ENCODE assay signal across 28 mouse cellular contexts in the genomic region with DNA sequence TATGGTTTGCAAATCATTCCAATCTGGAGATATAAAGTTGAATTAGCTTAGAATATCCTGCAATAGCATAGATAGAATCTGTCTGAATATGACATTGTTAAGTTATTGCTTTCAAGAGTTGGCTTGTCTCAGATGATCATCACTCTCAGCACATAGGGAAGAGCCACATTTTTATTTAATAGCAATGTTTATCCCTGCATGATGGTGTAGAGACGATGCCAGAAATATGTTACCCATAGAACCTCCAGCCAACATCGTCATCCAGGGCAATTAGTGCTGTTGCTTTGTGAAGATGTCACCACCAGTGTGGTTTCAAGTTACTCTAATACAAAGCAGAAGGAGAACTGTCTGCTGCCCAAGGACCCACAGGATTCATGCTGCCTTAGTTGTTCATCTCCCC.
DNase-seq lines count a peak whose midpoint lies in the region; ATAC-seq lines count a peak whose summit lies in the region.
"Had no signal": no experiment of that assay in that cellular context is flagged by ENCODE, and none has a peak within 500 bp of the region (broad histone marks: within the 10 kb centered on the region; RNA-seq: fewer than 3 reads in every experiment).

No protein-coding gene starts in this region.

- DNase-seq in embryonic facial prominence, embryonic 14.5 days (ENCODE audit: low spot score): peak; percentile 78
- no peak for DNase-seq in embryonic facial prominence, embryonic 10.5 days (ENCODE audit: low spot score)
- DNase-seq in layer of hippocampus, adult 9-11 months: peak; percentile 5
- no peak for DNase-seq in layer of hippocampus, adult 11-12 months (ENCODE audit: low spot score)
- DNase-seq in Muller cell, postnatal 12 days (ENCODE audit: inconsistent ontology term): peak; percentile 73
- DNase-seq in heart, postnatal 4 days: no peak
- DNase-seq: adrenal gland, adult 2 months; adrenal gland, postnatal 36 days; cerebellum, adult 8-10 months; gastrocnemius, adult 2 months; gastrocnemius, postnatal 36 days; heart, adult 18-20 months; heart, postnatal 10 days; kidney, adult 2 months; kidney, postnatal 4 days; lung, postnatal 4 days; right cerebral cortex, postnatal 14 days; thymus, postnatal 4 days had no signal

- no peak overlapping the region for H3K4me2 ChIP-seq in embryonic facial prominence, embryonic 14.5 days (ENCODE audit: low read depth, low read length)
- no peak overlapping the region for H3K4me2 ChIP-seq in forebrain, embryonic 16.5 days (ENCODE audit: low read length)
- H3K4me2 ChIP-seq: heart, embryonic 13.5 days; intestine, embryonic 15.5 days; limb, embryonic 12.5 days; midbrain, embryonic 12.5 days had no signal

- H3K36me3 ChIP-seq in embryonic facial prominence, embryonic 14.5 days (ENCODE audit: control insufficient read depth, insufficient read depth, low read length): no peaks in the 10 kb centered on the region
- H3K36me3 ChIP-seq in embryonic facial prominence, embryonic 10.5 days (replicated peaks): no peaks in the 10 kb centered on the region
- H3K36me3 ChIP-seq in forebrain, embryonic 16.5 days (ENCODE audit: control insufficient read depth, insufficient read depth): no peaks in the 10 kb centered on the region
- H3K36me3 ChIP-seq: heart, embryonic 13.5 days; hindbrain, embryonic 10.5 days; intestine, embryonic 15.5 days; limb, embryonic 12.5 days; midbrain, embryonic 12.5 days had no signal

- no peaks in the 10 kb centered on the region for H3K4me1 ChIP-seq in embryonic facial prominence, embryonic 14.5 days (ENCODE audit: control insufficient read depth, insufficient read depth, low read length)
- no peaks in the 10 kb centered on the region for H3K4me1 ChIP-seq in embryonic facial prominence, embryonic 10.5 days
- H3K4me1 ChIP-seq in forebrain, embryonic 16.5 days (replicated peaks; ENCODE audit: control insufficient read depth, insufficient read depth, low read length): 0 out of 2 replicates have a peak, but pooled peaks cover 1% of the 10 kb centered on the region
- H3K4me1 ChIP-seq: heart, embryonic 13.5 days; intestine, embryonic 15.5 days; limb, embryonic 12.5 days; megakaryocyte, embryonic 14.5 days had no signal

- H3K27ac ChIP-seq in embryonic facial prominence, embryonic 14.5 days (replicated peaks; ENCODE audit: low read depth, low read length): no peak overlapping the region
- no peak overlapping the region for H3K27ac ChIP-seq in embryonic facial prominence, embryonic 10.5 days (replicated peaks)
- no peak overlapping the region for H3K27ac ChIP-seq in forebrain, embryonic 16.5 days (ENCODE audit: low read length)
- H3K27ac ChIP-seq: gastrocnemius, adult 2 months; heart, embryonic 13.5 days; hindbrain, embryonic 10.5 days; intestine, embryonic 15.5 days; limb, embryonic 12.5 days; midbrain, embryonic 12.5 days had no signal

- no peaks in the 10 kb centered on the region for H3K9me3 ChIP-seq in embryonic facial prominence, embryonic 14.5 days (ENCODE audit: control insufficient read depth, low read length)
- no peaks in the 10 kb centered on the region for H3K9me3 ChIP-seq in embryonic facial prominence, embryonic 10.5 days
- no peaks in the 10 kb centered on the region for H3K9me3 ChIP-seq in forebrain, embryonic 16.5 days (ENCODE audit: control insufficient read depth, low read length)
- H3K9me3 ChIP-seq: heart, embryonic 13.5 days; hindbrain, embryonic 10.5 days; intestine, embryonic 15.5 days; limb, embryonic 12.5 days; midbrain, embryonic 12.5 days had no signal

- no peak overlapping the region for H3K4me3 ChIP-seq in embryonic facial prominence, embryonic 14.5 days (ENCODE audit: low read depth, low read length)
- H3K4me3 ChIP-seq in embryonic facial prominence, embryonic 10.5 days: no peak overlapping the region
- H3K4me3 ChIP-seq in forebrain, embryonic 16.5 days (replicated peaks; ENCODE audit: low read length): no peak overlapping the region
- H3K4me3 ChIP-seq: gastrocnemius, adult 2 months; heart, embryonic 13.5 days; hindbrain, embryonic 10.5 days; intestine, embryonic 15.5 days; limb, embryonic 12.5 days; megakaryocyte, embryonic 14.5 days; midbrain, embryonic 12.5 days had no signal

- no peak for ATAC-seq in embryonic facial prominence, embryonic 14.5 days (ENCODE audit: low read depth)
- ATAC-seq in forebrain, embryonic 16.5 days: peak; percentile 87
- ATAC-seq: activated CD4-positive, CD25-positive, alpha-beta regulatory T cell, adult 4 months; CD4-positive, CD25-positive, alpha-beta regulatory T cell, adult 4 months; hindbrain, embryonic 16.5 days; intestine, embryonic 15.5 days had no signal

- no peak overlapping the region for H3K9ac ChIP-seq in embryonic facial prominence, embryonic 14.5 days (ENCODE audit: low read depth, low read length)
- no peak overlapping the region for H3K9ac ChIP-seq in forebrain, embryonic 16.5 days (replicated peaks; ENCODE audit: low read depth, low read length)
- H3K9ac ChIP-seq: heart, embryonic 13.5 days; intestine, embryonic 15.5 days; limb, embryonic 12.5 days; midbrain, embryonic 12.5 days had no signal

- WGBS in embryonic facial prominence, embryonic 14.5 days: 34% methylated on average over 2 of the region's 2 CpGs
- 52% methylated on average over 2 of the region's 2 CpGs for WGBS in embryonic facial prominence, embryonic 10.5 days
- 46% methylated on average over 2 of the region's 2 CpGs for WGBS in forebrain, embryonic 16.5 days

- H3K27me3 ChIP-seq in embryonic facial prominence, embryonic 14.5 days (replicated peaks; ENCODE audit: control insufficient read depth, insufficient read depth, low read length): no peaks in the 10 kb centered on the region
- no peaks in the 10 kb centered on the region for H3K27me3 ChIP-seq in embryonic facial prominence, embryonic 10.5 days (replicated peaks; ENCODE audit: low read depth, poor library complexity, severe bottlenecking)
- H3K27me3 ChIP-seq in forebrain, embryonic 16.5 days (replicated peaks; ENCODE audit: control insufficient read depth, insufficient read depth, low read length): no peaks in the 10 kb centered on the region
- H3K27me3 ChIP-seq: heart, embryonic 13.5 days; intestine, embryonic 15.5 days; limb, embryonic 12.5 days; megakaryocyte, embryonic 14.5 days; midbrain, embryonic 12.5 days had no signal

Comparison
In these comparisons a context has a peak if more than half of its experiments do, and no peak if none do; other contexts are left out.
1. DNase-seq: peak in embryonic facial prominence, embryonic 14.5 days (single experiment), layer of hippocampus, adult 9-11 months (single experiment) and Muller cell, postnatal 12 days (single experiment); none in embryonic facial prominence, embryonic 10.5 days (single experiment), layer of hippocampus, adult 11-12 months (single experiment) and heart, postnatal 4 days (single experiment).